Mouse (Mus musculus): ENCODE measurements around the gene Gltp.

DNA sequence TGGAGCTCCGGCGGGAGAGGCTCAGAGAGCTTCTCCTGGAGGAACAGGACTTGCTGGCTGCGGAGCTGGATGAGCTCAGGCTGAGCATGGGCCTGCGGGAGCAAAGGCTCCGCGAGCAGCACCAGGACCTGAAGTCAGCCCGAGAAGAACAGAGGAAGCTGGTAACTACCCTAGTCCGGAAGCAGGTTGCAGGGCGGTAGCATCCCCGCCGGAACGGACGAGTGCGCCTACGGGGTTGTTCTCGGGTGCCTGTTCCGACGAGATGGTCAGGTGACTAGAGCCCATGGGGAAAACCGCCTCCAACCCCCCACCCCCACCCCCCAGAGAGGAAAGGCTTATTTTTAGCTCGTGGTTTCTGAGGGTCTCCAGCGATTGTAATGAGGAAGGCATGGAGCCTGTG lies 18.6 kb upstream of the Gltp start:
- TF ChIP-seq GATA1 (IDR thresholded peaks at IDR 0.05; ENCODE audit: borderline replicate concordance, low read length) = no peak
- TF ChIP-seq FLI1 (IDR thresholded peaks at IDR 0.05; ENCODE audit: low read length) = no peak

Data from megakaryocyte, embryonic 14.5 days (primary cell).